Mouse (Mus musculus) heart, embryonic 14.5 days (tissue): ENCODE measurements around the gene Rrm2. TPM values are rescaled to one million over a fixed set of nuclear protein-coding genes. Genes with fewer than 3 reads are reported as not detected.

ENCODE experiments used
- ATAC-seq: fragments of 200-750 bp; cut with Nextera tagmentation; 2 replicates; pipeline ENCODE4 v1.8.0; 2017; ENCODE audit warnings: low read depth, moderate TSS enrichment; ENCODE audit not compliant: insufficient number of reproducible peaks, insufficient read depth, low FRiP score
- H3K27ac ChIP-seq, 2 experiments: fragments of 200-500 bp in 1 of 2; fragments of 300-500 bp in 1 of 2; sonication (generic) in 1 of 2; replicated peaks in 1 of 2; 2 replicates each; pipeline ENCODE4 v1.5.1; 2012 to 2014; ENCODE audit warnings: low read depth in 2 of 2, low read length in 2 of 2, control low read depth in 1 of 2, mild to moderate bottlenecking in 1 of 2, mixed read lengths in 1 of 2; ENCODE audit not compliant: control insufficient read depth in 1 of 2, insufficient read depth in 1 of 2
- H3K27me3 ChIP-seq: fragments of 300-500 bp; sonication (generic); 2 replicates; pipeline ENCODE4 v1.6.1; 2014; ENCODE audit warnings: mild to moderate bottlenecking, low read length, control low read depth; ENCODE audit not compliant: control insufficient read depth, insufficient read depth
- H3K36me3 ChIP-seq: fragments of 300-500 bp; sonication (generic); 2 replicates; pipeline ENCODE4 v1.6.1; 2014; ENCODE audit warnings: mild to moderate bottlenecking, control low read depth, low read length, mixed read lengths; ENCODE audit not compliant: control insufficient read depth, insufficient read depth
- H3K4me1 ChIP-seq, 2 experiments: fragments of 200-500 bp in 1 of 2; fragments of 300-500 bp in 1 of 2; sonication (generic) in 1 of 2; 2 replicates each; pipeline ENCODE4 v1.6.1; 2012 to 2014; ENCODE audit warnings: low read length in 2 of 2, control low read depth in 1 of 2, mixed read lengths in 1 of 2; ENCODE audit not compliant: control insufficient read depth in 2 of 2, insufficient read depth in 2 of 2
- H3K4me2 ChIP-seq: fragments of 300-500 bp; sonication (generic); 2 replicates; pipeline ENCODE4 v1.6.1; 2014; ENCODE audit warnings: mild to moderate bottlenecking, low read length
- H3K4me3 ChIP-seq, 2 experiments: fragments of 200-500 bp in 1 of 2; fragments of 300-500 bp in 1 of 2; sonication (generic) in 1 of 2; 2 replicates each; pipeline ENCODE4 v1.5.1; 2012 to 2014; ENCODE audit warnings: low read length in 2 of 2, mild to moderate bottlenecking in 2 of 2, control low read depth in 1 of 2, low read depth in 1 of 2, moderate library complexity in 1 of 2; ENCODE audit not compliant: control insufficient read depth in 1 of 2, insufficient read depth in 1 of 2
- H3K9ac ChIP-seq: fragments of 300-500 bp; sonication (generic); 2 replicates; pipeline ENCODE4 v1.6.1; 2014; ENCODE audit warnings: mild to moderate bottlenecking, low read length
- H3K9me3 ChIP-seq: fragments of 300-500 bp; sonication (generic); 2 replicates; pipeline ENCODE4 v1.6.1; 2016; ENCODE audit warnings: low read length, control low read depth; ENCODE audit not compliant: control insufficient read depth
- WGBS: fragments of 180-500 bp; shearing (Covaris S2); extraction: QIAGEN DNeasy Blood & Tissue Kit; methylation state at CpG from one replicate; pipeline ENCODE4 v1.1.7; 2014; 5-methylcytosine and 5-hydroxymethylcytosine counted together
- polyA plus RNA-seq: library from polyadenylated mRNA; unstranded; fragments of >200 nt; fragmentation: Nextera tagmentation; extraction: Ambion mirVana; gene quantifications from 2 replicates; pipeline ENCODE4 v1.2.1, GENCODE M21; 2014

The Rrm2 gene
- polyA plus RNA-seq, 1 experiment from 2014 or later, result 189 TPM

- Histone ChIP-seq H3K36me3 (no peaks in the 10 kb centered on the region), H3K4me3 (peak within 1 kb of the TSS; percentile 58 to 61), H3K27me3 (peaks cover 27% of the 10 kb centered on the region), H3K4me2 (peak within 1 kb of the TSS; percentile 92), H3K9me3 (no peaks in the 10 kb centered on the region), H3K4me1 (peaks cover 15 to 27% of the 10 kb centered on the region in 2 experiments), H3K9ac (peak within 1 kb of the TSS; percentile 73), H3K27ac (peak within 1 kb of the TSS; percentile 48 to 66; a peak in 3 of 4 replicates)
- ATAC-seq, result no peak
- 5% methylated on average over 20 of the region's 20 CpGs for WGBS
Measured at GRCm38 (mm10) chr12:24681286-24682023, 26.6 kb upstream of the Rrm2 start, which contains the start of gene Cys1. Gene Cys1, minus strand, starts transcription at chr12:24681813.

GRCm38 (mm10) chr12:24682563-24682962, 25.5 kb upstream of the Rrm2 start:
- H3K27ac ChIP-seq, result peak overlapping the region; percentile 48 to 66
- peak overlapping the region; percentile 44 for H3K9ac ChIP-seq
- H3K4me1 ChIP-seq, result peaks cover 15 to 27% of the 10 kb centered on the region in 2 experiments
- no peaks in the 10 kb centered on the region for H3K9me3 ChIP-seq
- H3K36me3 ChIP-seq, result no peaks in the 10 kb centered on the region
- peak overlapping the region; percentile 92 for H3K4me2 ChIP-seq
- no peak for ATAC-seq
- WGBS, result 21% methylated on average over 8 of the region's 8 CpGs
- peaks cover 27% of the 10 kb centered on the region for H3K27me3 ChIP-seq
- no peak overlapping the region for H3K4me3 ChIP-seq

DNA sequence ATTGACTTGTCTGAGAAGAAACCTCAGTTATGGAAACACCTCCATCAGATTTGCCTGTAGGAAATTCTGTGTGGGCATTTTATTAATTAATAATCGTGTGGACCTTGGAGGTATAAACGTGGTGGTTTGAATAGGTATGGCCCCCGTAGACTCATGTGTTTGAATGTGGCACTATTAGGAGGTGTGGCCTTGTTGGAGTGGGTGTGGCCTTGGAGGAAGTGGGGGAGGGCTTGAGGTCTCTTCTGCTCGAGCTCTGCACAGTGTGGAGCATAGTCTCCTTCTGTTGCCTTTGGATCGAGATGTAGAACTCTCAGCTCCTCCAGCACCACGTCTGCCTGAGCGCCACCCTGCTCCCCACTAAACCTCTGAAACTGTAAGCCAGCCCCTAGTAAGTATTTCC, 24.6 kb upstream of the Rrm2 start:
- WGBS, result 67% methylated on average over 7 of the region's 7 CpGs
- no peak overlapping the region for H3K27ac ChIP-seq

GRCm38 (mm10) chr12:24686038-24686695, 21.9 kb upstream of the Rrm2 start:
- no peak overlapping the region for H3K27ac ChIP-seq
- H3K9me3 ChIP-seq, result no peaks in the 10 kb centered on the region
- no peaks in the 10 kb centered on the region for H3K36me3 ChIP-seq
- no peak for ATAC-seq
- H3K27me3 ChIP-seq, result peaks cover 8% of the 10 kb centered on the region
- H3K9ac ChIP-seq, result no peak overlapping the region
- no peak overlapping the region for H3K4me2 ChIP-seq
- peaks cover 13 to 19% of the 10 kb centered on the region in 2 experiments for H3K4me1 ChIP-seq
- no peak overlapping the region for H3K4me3 ChIP-seq
- 64% methylated on average over 6 of the region's 6 CpGs for WGBS

More for the DNA sequence above, 24.6 kb upstream of the Rrm2 start:
- no peak for ATAC-seq
- no peaks in the 10 kb centered on the region for H3K36me3 ChIP-seq
- H3K4me1 ChIP-seq, result peaks cover 15 to 27% of the 10 kb centered on the region in 2 experiments
- H3K4me3 ChIP-seq, result no peak overlapping the region
- H3K9me3 ChIP-seq, result no peaks in the 10 kb centered on the region
- H3K9ac ChIP-seq, result no peak overlapping the region
- peaks cover 27% of the 10 kb centered on the region for H3K27me3 ChIP-seq
- no peak overlapping the region for H3K4me2 ChIP-seq

GRCm38 (mm10) chr12:24686696-24687346, 21.2 kb upstream of the Rrm2 start:
- Histone ChIP-seq H3K4me2 (no peak overlapping the region), H3K9ac (no peak overlapping the region), H3K9me3 (no peaks in the 10 kb centered on the region), H3K27ac (no peak overlapping the region), H3K4me1 (peaks cover 6 to 13% of the 10 kb centered on the region in 2 experiments), H3K4me3 (no peak overlapping the region), H3K27me3 (peaks cover 5% of the 10 kb centered on the region), H3K36me3 (no peaks in the 10 kb centered on the region)
- WGBS, result 52% methylated on average over 11 of the region's 11 CpGs
- no peak for ATAC-seq

DNA sequence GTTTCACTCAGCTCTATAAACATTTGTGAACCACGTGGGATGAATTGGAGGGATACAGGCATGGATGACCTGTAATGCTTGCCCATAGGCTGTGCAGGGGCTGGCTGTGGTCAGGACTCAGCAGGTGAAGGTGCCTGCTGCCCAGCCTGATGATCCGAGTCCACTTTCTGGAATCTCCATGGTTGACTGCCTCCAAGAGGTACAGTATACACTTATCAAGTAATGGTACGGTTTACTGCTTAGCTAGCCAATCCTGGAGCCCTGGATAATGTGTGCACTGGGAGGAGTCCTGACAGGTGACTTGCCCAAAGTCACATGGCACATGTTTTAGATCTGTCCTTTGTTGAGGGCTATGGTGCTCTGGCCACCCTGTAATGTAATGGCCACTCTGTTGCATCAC, 17.7 kb upstream of the Rrm2 start:
- Histone ChIP-seq H3K4me2 (no peak overlapping the region), H3K4me3 (no peak overlapping the region), H3K4me1 (no peaks in the 10 kb centered on the region), H3K27me3 (no peaks in the 10 kb centered on the region; the same call in 1 of the 2 replicates), H3K27ac (no peak overlapping the region), H3K36me3 (no peaks in the 10 kb centered on the region), H3K9ac (no peak overlapping the region), H3K9me3 (no peaks in the 10 kb centered on the region)
- 81% methylated on average over 3 of the region's 3 CpGs for WGBS
- ATAC-seq, result no peak

DNA sequence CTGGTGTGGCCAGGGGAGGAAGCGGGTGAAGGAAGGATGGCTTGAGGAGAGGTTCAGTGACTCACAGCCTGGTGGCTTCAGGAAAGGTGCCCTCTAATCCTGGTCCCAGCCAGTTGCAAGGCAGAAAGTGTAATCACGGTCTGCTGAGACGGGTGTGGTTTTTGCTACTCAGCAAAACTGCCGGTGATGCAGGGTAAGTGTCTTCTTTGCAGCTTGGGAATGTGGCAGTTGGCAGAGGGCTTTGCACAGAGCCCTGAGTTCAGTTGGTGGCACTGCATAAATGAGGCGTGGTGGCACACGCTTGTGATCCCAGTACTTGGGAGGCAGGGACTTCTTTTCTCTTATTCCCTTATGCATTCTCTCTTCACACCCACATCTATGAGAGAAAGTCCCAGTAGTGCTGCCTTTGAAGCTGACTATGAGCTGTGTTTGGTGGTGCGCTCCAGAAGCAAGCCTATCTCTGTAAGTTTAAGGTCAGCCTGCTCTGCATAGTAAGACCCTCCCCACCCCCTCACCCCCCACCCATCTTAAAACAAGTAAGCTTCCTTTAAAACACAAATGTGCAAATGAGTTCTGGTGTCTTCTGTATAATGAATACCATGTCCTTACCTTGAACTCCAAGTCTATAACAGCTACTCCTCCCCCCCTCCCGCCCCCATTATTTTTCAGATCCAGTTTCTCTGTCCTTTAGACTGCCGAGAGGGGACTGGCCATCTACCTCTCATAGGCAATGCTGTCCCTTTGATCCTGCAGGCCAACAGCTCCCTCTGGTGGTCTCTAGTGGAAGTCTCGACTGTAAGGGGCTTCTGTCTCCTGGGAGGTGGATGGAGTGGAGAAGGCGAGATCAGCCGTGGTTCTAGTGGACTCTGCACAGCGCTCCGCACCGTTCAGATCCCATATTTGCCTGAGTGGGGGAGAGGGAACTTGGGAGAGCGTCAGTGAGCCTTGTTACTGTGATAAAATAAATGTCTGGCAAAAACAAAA, 11.2 kb upstream of the Rrm2 start:
- H3K4me2 ChIP-seq, result no peak overlapping the region
- WGBS, result 36% methylated on average over 16 of the region's 16 CpGs

More for the DNA sequence above, 11.2 kb upstream of the Rrm2 start:
- H3K4me1 ChIP-seq, result no peaks in the 10 kb centered on the region; a peak in 1 of 4 replicates
- ATAC-seq, result peak; percentile 69; the same call in 1 of the 2 replicates
- no peak overlapping the region for H3K4me3 ChIP-seq
- no peak overlapping the region for H3K9ac ChIP-seq
- H3K27me3 ChIP-seq, result no peaks in the 10 kb centered on the region
- no peaks in the 10 kb centered on the region for H3K36me3 ChIP-seq
- no peak overlapping the region for H3K27ac ChIP-seq
- no peaks in the 10 kb centered on the region for H3K9me3 ChIP-seq
